In genomic region chr13:108060286-108060885, GRCm38 (mm10) we compare ENCODE assay signal across 11 mouse cellular contexts. TPM values are rescaled to one million over a fixed set of nuclear protein-coding genes. Genes with fewer than 3 reads are reported as not detected.
DNase-seq lines count a peak whose midpoint lies in the region; ATAC-seq lines count a peak whose summit lies in the region.
"Had no signal": no experiment of that assay in that cellular context is flagged by ENCODE, and none has a peak within 500 bp of the region (broad histone marks: within the 10 kb centered on the region; RNA-seq: fewer than 3 reads in every experiment).

No protein-coding gene starts in this region.

- H3K27me3 ChIP-seq in forebrain, embryonic 16.5 days (replicated peaks; ENCODE audit: control insufficient read depth, insufficient read depth, low read length) = no peaks in the 10 kb centered on the region
- peaks cover 13% of the 10 kb centered on the region; the same call in 1 of the 2 replicates for H3K27me3 ChIP-seq in midbrain, embryonic 12.5 days
- H3K27me3 ChIP-seq: embryonic facial prominence, embryonic 12.5 days; heart, embryonic 13.5 days had no signal

- no peak overlapping the region for H3K4me3 ChIP-seq in forebrain, embryonic 16.5 days (replicated peaks; ENCODE audit: low read length)
- H3K4me3 ChIP-seq in midbrain, embryonic 12.5 days = no peak overlapping the region
- H3K4me3 ChIP-seq: embryonic facial prominence, embryonic 12.5 days; heart, embryonic 13.5 days had no signal

- WGBS in forebrain, embryonic 16.5 days = 5% methylated on average over 7 of the region's 7 CpGs
- 10% methylated on average over 7 of the region's 7 CpGs for WGBS in midbrain, embryonic 12.5 days

- peak; percentile 9 for DNase-seq in adrenal gland, postnatal 10 days
- DNase-seq in adrenal gland, adult 18-20 months (ENCODE audit: low spot score in 2 of 2) = no peak
- DNase-seq in layer of hippocampus, adult 9-11 months = peak; percentile 38
- no peak for DNase-seq in layer of hippocampus, postnatal 36 days
- no peak for DNase-seq in frontal cortex, postnatal 14 days (ENCODE audit: low spot score in 2 of 2)
- DNase-seq: thymus, adult 2 months had no signal

- no peaks in the 10 kb centered on the region for H3K9me3 ChIP-seq in forebrain, embryonic 16.5 days (ENCODE audit: control insufficient read depth, low read length)
- H3K9me3 ChIP-seq in midbrain, embryonic 12.5 days = no peaks in the 10 kb centered on the region
- H3K9me3 ChIP-seq: embryonic facial prominence, embryonic 12.5 days; heart, embryonic 13.5 days had no signal

- ATAC-seq in forebrain, embryonic 16.5 days = peak; percentile 89
- peak; percentile 62; the same call in 1 of the 2 replicates for ATAC-seq in midbrain, embryonic 12.5 days (ENCODE audit: low FRiP score, low read depth)
- no peak for ATAC-seq in inflammation-experienced regulatory T-cells, adult 6 months

- peaks cover 13% of the 10 kb centered on the region for H3K4me1 ChIP-seq in forebrain, embryonic 16.5 days (replicated peaks; ENCODE audit: control insufficient read depth, insufficient read depth, low read length)
- peaks cover 28% of the 10 kb centered on the region for H3K4me1 ChIP-seq in midbrain, embryonic 12.5 days

- no peak overlapping the region for H3K9ac ChIP-seq in forebrain, embryonic 16.5 days (replicated peaks; ENCODE audit: low read depth, low read length)
- no peak overlapping the region; the same call in 1 of the 2 replicates for H3K9ac ChIP-seq in midbrain, embryonic 12.5 days (replicated peaks)
- H3K9ac ChIP-seq: embryonic facial prominence, embryonic 12.5 days; heart, embryonic 13.5 days had no signal

- H3K27ac ChIP-seq in forebrain, embryonic 16.5 days (ENCODE audit: low read length) = peak overlapping the region; percentile 12; the same call in 1 of the 2 replicates
- no peak overlapping the region for H3K27ac ChIP-seq in midbrain, embryonic 12.5 days (replicated peaks)
- H3K27ac ChIP-seq: embryonic facial prominence, embryonic 12.5 days; heart, embryonic 13.5 days had no signal

- H3K4me2 ChIP-seq in forebrain, embryonic 16.5 days (ENCODE audit: low read length) = no peak overlapping the region
- peak overlapping the region; percentile 17; the same call in 1 of the 2 replicates for H3K4me2 ChIP-seq in midbrain, embryonic 12.5 days (replicated peaks)
- H3K4me2 ChIP-seq: embryonic facial prominence, embryonic 12.5 days; heart, embryonic 13.5 days had no signal

- no peaks in the 10 kb centered on the region for H3K36me3 ChIP-seq in forebrain, embryonic 16.5 days (ENCODE audit: control insufficient read depth, insufficient read depth)
- no peaks in the 10 kb centered on the region for H3K36me3 ChIP-seq in midbrain, embryonic 12.5 days
- H3K36me3 ChIP-seq: embryonic facial prominence, embryonic 12.5 days; heart, embryonic 13.5 days had no signal

RNA-seq across cellular contexts. Expression of gene Smim15, which starts 16.1 kb away (rescaled TPM):
- total RNA-seq in adrenal gland, postnatal 10 days (2021) = 10 to 100 TPM; 35.3 to 39.3 TPM
- total RNA-seq in adrenal gland, adult 18-20 months (2021) = 10 to 100 TPM; 38.6 to 43.1 TPM
- total RNA-seq in layer of hippocampus, postnatal 36 days (2021) = 10 to 100 TPM; 55.7 to 60.6 TPM
- polyA plus RNA-seq in forebrain, embryonic 16.5 days (2015; fragmentation: Nextera tagmentation; extraction: Ambion mirVana) = 46.7 and 55.1 TPM in 2 replicates
- polyA plus RNA-seq in midbrain, embryonic 12.5 days (2016; fragmentation: Nextera tagmentation; extraction: Ambion mirVana) = 45.8 and 50.4 TPM in 2 replicates
- polyA plus RNA-seq in inflammation-experienced regulatory T-cells, adult 6 months (2017; shearing (Covaris generic)) = 100 to 1,000 TPM in 1 of 3 experiments, 10 to 100 TPM in 2; 67.7 to 100 (median 82.4) TPM

Comparison
In these comparisons a context has a peak if more than half of its experiments do, and no peak if none do; other contexts are left out.
1. DNase-seq: peak in adrenal gland, postnatal 10 days (single experiment) and layer of hippocampus, adult 9-11 months (single experiment); none in adrenal gland, adult 18-20 months (0 of 2), layer of hippocampus, postnatal 36 days (0 of 2) and frontal cortex, postnatal 14 days (0 of 2).